Comparison of ENCODE assay signal across 8 mouse cellular contexts in the genomic region with DNA sequence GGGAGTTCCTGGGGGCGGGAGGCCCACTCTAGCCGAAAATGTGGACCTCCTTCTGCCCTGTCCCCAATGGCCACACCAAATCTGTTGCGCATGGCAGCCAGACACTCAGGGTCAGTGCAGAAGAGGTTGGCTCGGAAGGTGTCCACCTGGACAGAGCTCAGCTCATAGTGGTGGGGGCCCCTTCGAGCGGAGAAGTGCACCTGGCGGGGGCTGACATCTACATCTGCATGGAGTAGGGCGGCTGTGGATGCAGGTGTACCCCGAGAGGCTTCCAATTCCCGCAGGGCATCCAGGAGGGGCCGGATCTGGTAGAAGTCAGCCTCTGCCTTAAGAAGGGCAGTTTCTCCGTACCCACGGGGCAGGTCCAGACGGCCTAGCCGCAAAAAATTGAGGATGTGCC. TPM values are rescaled to one million over a fixed set of nuclear protein-coding genes. Genes with fewer than 3 reads are reported as not detected.
DNase-seq lines count a peak whose midpoint lies in the region; ATAC-seq and TF ChIP-seq lines count a peak whose summit lies in the region.
"Had no signal": no experiment of that assay in that cellular context is flagged by ENCODE, and none has a peak within 500 bp of the region (broad histone marks: within the 10 kb centered on the region; RNA-seq: fewer than 3 reads in every experiment).

No protein-coding gene starts in this region.

- H3K27me3 ChIP-seq in lung, postnatal 0 days (replicated peaks; ENCODE audit: insufficient read depth, low read length): no peaks in the 10 kb centered on the region
- peaks cover 19% of the 10 kb centered on the region for H3K27me3 ChIP-seq in forebrain, embryonic 15.5 days
- H3K27me3 ChIP-seq in limb, embryonic 13.5 days: no peaks in the 10 kb centered on the region
- H3K27me3 ChIP-seq in stomach, embryonic 14.5 days (ENCODE audit: control insufficient read depth, insufficient read depth, low read length): no peaks in the 10 kb centered on the region

- DNase-seq in lung, postnatal 0 days (ENCODE audit: low spot score): no peak
- DNase-seq in lung, postnatal 36 days: no peak
- DNase-seq in cerebellum, postnatal 14 days: no peak
- no peak for DNase-seq in ovary, adult 18-20 months (ENCODE audit: low spot score)
- DNase-seq: adrenal gland, adult 2 months had no signal

- peak overlapping the region; percentile 51; the same call in 1 of the 2 replicates for H3K9ac ChIP-seq in lung, postnatal 0 days (replicated peaks; ENCODE audit: low read depth)
- no peak overlapping the region for H3K9ac ChIP-seq in forebrain, embryonic 15.5 days (replicated peaks)
- peak overlapping the region; percentile 77 for H3K9ac ChIP-seq in limb, embryonic 13.5 days
- H3K9ac ChIP-seq in stomach, embryonic 14.5 days (replicated peaks; ENCODE audit: low read depth, low read length): peak overlapping the region; percentile 25; the same call in 1 of the 2 replicates

- H3K9me3 ChIP-seq in lung, postnatal 0 days (ENCODE audit: low read length): no peaks in the 10 kb centered on the region
- no peaks in the 10 kb centered on the region for H3K9me3 ChIP-seq in forebrain, embryonic 15.5 days
- no peaks in the 10 kb centered on the region for H3K9me3 ChIP-seq in limb, embryonic 13.5 days
- H3K9me3 ChIP-seq in stomach, embryonic 14.5 days (ENCODE audit: control insufficient read depth, low read depth, low read length): no peaks in the 10 kb centered on the region

- peaks cover 18% of the 10 kb centered on the region for H3K4me1 ChIP-seq in lung, postnatal 0 days (ENCODE audit: insufficient read depth, low read depth, low read length)
- H3K4me1 ChIP-seq in forebrain, embryonic 15.5 days: peaks cover 17% of the 10 kb centered on the region
- H3K4me1 ChIP-seq in limb, embryonic 13.5 days: peaks cover 46% of the 10 kb centered on the region
- peaks cover 23% of the 10 kb centered on the region for H3K4me1 ChIP-seq in stomach, embryonic 14.5 days (ENCODE audit: control insufficient read depth, insufficient read depth, low read length)

- TF ChIP-seq CTCF in lung, postnatal 0 days (IDR thresholded peaks at IDR 0.05): no peak

- peak overlapping the region; percentile 75 for H3K4me2 ChIP-seq in lung, postnatal 0 days (replicated peaks; ENCODE audit: low read depth, low read length)
- peak overlapping the region; percentile 56; the same call in 1 of the 2 replicates for H3K4me2 ChIP-seq in forebrain, embryonic 15.5 days (replicated peaks)
- H3K4me2 ChIP-seq in limb, embryonic 13.5 days (replicated peaks): peak overlapping the region; percentile 88
- H3K4me2 ChIP-seq in stomach, embryonic 14.5 days (replicated peaks; ENCODE audit: low read depth, low read length): peak overlapping the region; percentile 71

- no peak for ATAC-seq in lung, postnatal 0 days
- ATAC-seq in forebrain, embryonic 15.5 days (replicated peaks): no peak
- ATAC-seq in limb, embryonic 13.5 days (ENCODE audit: low FRiP score, low read depth): no peak
- ATAC-seq in stomach, embryonic 14.5 days (ENCODE audit: insufficient number of reproducible peaks, insufficient read depth, low FRiP score, low read depth): no peak

- no peak for TF ChIP-seq EP300 in lung, postnatal 0 days (IDR thresholded peaks at IDR 0.05)

- 47% methylated on average over 15 of the region's 15 CpGs for WGBS in lung, postnatal 0 days
- WGBS in forebrain, embryonic 15.5 days: 61% methylated on average over 15 of the region's 15 CpGs
- 48% methylated on average over 15 of the region's 15 CpGs for WGBS in limb, embryonic 13.5 days
- 46% methylated on average over 15 of the region's 15 CpGs for WGBS in stomach, embryonic 14.5 days

- H3K4me3 ChIP-seq in lung, postnatal 0 days (ENCODE audit: low read depth, low read length): peak overlapping the region; percentile 56
- 0 out of 2 replicates have a peak overlapping the region, but pooled peaks have one; percentile 36 for H3K4me3 ChIP-seq in forebrain, embryonic 15.5 days
- H3K4me3 ChIP-seq in limb, embryonic 13.5 days: peak overlapping the region; percentile 56
- peak overlapping the region; percentile 37 for H3K4me3 ChIP-seq in stomach, embryonic 14.5 days (ENCODE audit: low read depth, low read length)

- H3K27ac ChIP-seq in lung, postnatal 0 days (ENCODE audit: low read length): peak overlapping the region; percentile 94; the same call in 1 of the 2 replicates
- H3K27ac ChIP-seq in forebrain, embryonic 15.5 days (replicated peaks): no peak overlapping the region
- no peak overlapping the region for H3K27ac ChIP-seq in limb, embryonic 13.5 days
- H3K27ac ChIP-seq in stomach, embryonic 14.5 days (ENCODE audit: low read length): no peak overlapping the region

- H3K36me3 ChIP-seq in lung, postnatal 0 days (ENCODE audit: insufficient read depth, low read length): no peaks in the 10 kb centered on the region
- no peaks in the 10 kb centered on the region for H3K36me3 ChIP-seq in forebrain, embryonic 15.5 days
- no peaks in the 10 kb centered on the region for H3K36me3 ChIP-seq in limb, embryonic 13.5 days
- H3K36me3 ChIP-seq in stomach, embryonic 14.5 days (ENCODE audit: control insufficient read depth, insufficient read depth, low read length): no peaks in the 10 kb centered on the region

RNA-seq across cellular contexts. Expression of a gene that starts 1.5 kb away (rescaled TPM):
- 10.1 and 11.4 TPM in 2 replicates for polyA plus RNA-seq in lung, postnatal 0 days (2015; fragmentation: Nextera tagmentation; extraction: Ambion mirVana)
- 1.2 and 1.3 TPM in 2 replicates for polyA plus RNA-seq in forebrain, embryonic 15.5 days (2015; fragmentation: Nextera tagmentation; extraction: Ambion mirVana)
- polyA plus RNA-seq in limb, embryonic 13.5 days (2015; fragmentation: Nextera tagmentation; extraction: Ambion mirVana): 4.3 and 4.4 TPM in 2 replicates
- polyA plus RNA-seq in stomach, embryonic 14.5 days (2014; fragmentation: Nextera tagmentation; extraction: Ambion mirVana): 5.0 and 5.3 TPM in 2 replicates

RNA-seq across cellular contexts. Expression of a gene that starts 1.9 kb away (rescaled TPM):
- not detected in 2 replicates for polyA plus RNA-seq in lung, postnatal 0 days (2015; fragmentation: Nextera tagmentation; extraction: Ambion mirVana)
- not detected in 2 replicates for polyA plus RNA-seq in forebrain, embryonic 15.5 days (2015; fragmentation: Nextera tagmentation; extraction: Ambion mirVana)
- polyA plus RNA-seq in limb, embryonic 13.5 days (2015; fragmentation: Nextera tagmentation; extraction: Ambion mirVana): 0.51 TPM in 1 of 2 replicates, not detected in the other
- polyA plus RNA-seq in stomach, embryonic 14.5 days (2014; fragmentation: Nextera tagmentation; extraction: Ambion mirVana): not detected in 2 replicates
- polyA plus RNA-seq: adrenal gland, adult 2 months had no signal

RNA-seq across cellular contexts. Expression of a gene that starts 15.6 kb away (rescaled TPM):
- polyA plus RNA-seq in lung, postnatal 0 days (2015; fragmentation: Nextera tagmentation; extraction: Ambion mirVana): 1.5 and 1.7 TPM in 2 replicates
- 0.48 and 0.51 TPM in 2 replicates for polyA plus RNA-seq in forebrain, embryonic 15.5 days (2015; fragmentation: Nextera tagmentation; extraction: Ambion mirVana)
- polyA plus RNA-seq in limb, embryonic 13.5 days (2015; fragmentation: Nextera tagmentation; extraction: Ambion mirVana): 1.1 and 1.5 TPM in 2 replicates
- polyA plus RNA-seq in stomach, embryonic 14.5 days (2014; fragmentation: Nextera tagmentation; extraction: Ambion mirVana): 3.5 and 4.0 TPM in 2 replicates

RNA-seq across cellular contexts. Expression of a gene that starts 21.1 kb away (rescaled TPM):
- polyA plus RNA-seq in lung, postnatal 0 days (2015; fragmentation: Nextera tagmentation; extraction: Ambion mirVana): 6.4 and 7.0 TPM in 2 replicates
- 19.9 and 20.7 TPM in 2 replicates for polyA plus RNA-seq in forebrain, embryonic 15.5 days (2015; fragmentation: Nextera tagmentation; extraction: Ambion mirVana)
- 16.1 and 19.4 TPM in 2 replicates for polyA plus RNA-seq in limb, embryonic 13.5 days (2015; fragmentation: Nextera tagmentation; extraction: Ambion mirVana)
- 8.5 and 10.4 TPM in 2 replicates for polyA plus RNA-seq in stomach, embryonic 14.5 days (2014; fragmentation: Nextera tagmentation; extraction: Ambion mirVana)

RNA-seq across cellular contexts. Expression of a gene that starts 21.2 kb away (rescaled TPM):
- polyA plus RNA-seq in lung, postnatal 0 days (2015; fragmentation: Nextera tagmentation; extraction: Ambion mirVana): 3.8 and 3.9 TPM in 2 replicates
- 18.5 and 23.0 TPM in 2 replicates for polyA plus RNA-seq in forebrain, embryonic 15.5 days (2015; fragmentation: Nextera tagmentation; extraction: Ambion mirVana)
- polyA plus RNA-seq in limb, embryonic 13.5 days (2015; fragmentation: Nextera tagmentation; extraction: Ambion mirVana): 10.2 and 12.9 TPM in 2 replicates
- 12.6 and 12.7 TPM in 2 replicates for polyA plus RNA-seq in stomach, embryonic 14.5 days (2014; fragmentation: Nextera tagmentation; extraction: Ambion mirVana)
